Mouse (Mus musculus) spleen, postnatal 0 days (tissue): ENCODE measurements around the gene Gprc5b. TPM values are rescaled to one million over a fixed set of nuclear protein-coding genes. Genes with fewer than 3 reads are reported as not detected.

Experiments used
- polyA plus RNA-seq: library from polyadenylated mRNA; unstranded; fragments of >200 nt; fragmentation: Nextera tagmentation; extraction: Ambion mirVana; gene quantifications from 2 replicates; pipeline ENCODE4 v1.2.1, GENCODE M21; 2015

Gene Gprc5b
- 0.54 and 0.91 TPM in 2 replicates for polyA plus RNA-seq

GRCm38 (mm10) chr7:118995007-118995406 lies at the start of gene Gprc5b:
Gprc5b (minus strand) TSS chr7:118995211.

Other genes with a start within 250 kb of the Gprc5b start
- 0.52 and 0.76 TPM in 2 replicates for gene Iqck, start 139.5 kb downstream of the Gprc5b start, polyA plus RNA-seq
- gene Knop1, start 139.0 kb downstream of the Gprc5b start, polyA plus RNA-seq, result 48.0 and 51.3 TPM in 2 replicates
- gene Gpr139, start 189.4 kb upstream of the Gprc5b start, polyA plus RNA-seq, result not detected in 2 replicates